Mouse (Mus musculus) urinary bladder, postnatal 25 days (tissue): Measurements from ENCODE around the gene Trappc5.

Experiments used
- DNase-seq: peaks from one replicate; pipeline ENCODE4 v3.0.0; 2022; ENCODE audit warnings: low spot score

The Trappc5 gene

DNA sequence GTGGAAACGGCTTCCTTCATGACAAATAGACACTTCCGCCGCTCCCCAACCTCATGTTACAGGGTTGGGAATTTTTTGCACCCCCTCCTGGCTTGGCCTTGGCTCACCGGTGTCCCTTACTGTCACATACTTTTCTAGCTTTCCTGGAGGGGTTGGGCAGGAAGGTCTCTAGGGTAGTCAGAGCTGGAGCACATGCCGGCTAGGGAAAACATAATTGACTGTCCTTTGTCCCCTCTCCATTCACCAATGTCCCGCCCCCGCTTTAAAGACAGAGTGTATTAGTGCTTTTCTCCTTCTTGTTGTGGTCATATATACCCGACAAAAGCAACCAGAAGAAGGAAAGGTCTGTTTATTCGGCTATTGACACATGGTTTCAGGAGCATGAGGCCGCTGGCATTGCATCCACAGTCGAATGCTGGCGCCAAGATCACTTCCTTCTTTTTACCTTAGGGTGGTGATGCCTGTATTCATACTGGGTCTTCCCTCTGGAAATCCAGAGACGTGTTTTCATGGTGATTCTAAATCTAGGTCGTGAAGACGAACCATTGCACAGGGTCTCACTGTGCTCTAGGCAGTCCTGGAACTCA, 987 bp downstream of the Trappc5 start:
- no peak for DNase-seq

DNA sequence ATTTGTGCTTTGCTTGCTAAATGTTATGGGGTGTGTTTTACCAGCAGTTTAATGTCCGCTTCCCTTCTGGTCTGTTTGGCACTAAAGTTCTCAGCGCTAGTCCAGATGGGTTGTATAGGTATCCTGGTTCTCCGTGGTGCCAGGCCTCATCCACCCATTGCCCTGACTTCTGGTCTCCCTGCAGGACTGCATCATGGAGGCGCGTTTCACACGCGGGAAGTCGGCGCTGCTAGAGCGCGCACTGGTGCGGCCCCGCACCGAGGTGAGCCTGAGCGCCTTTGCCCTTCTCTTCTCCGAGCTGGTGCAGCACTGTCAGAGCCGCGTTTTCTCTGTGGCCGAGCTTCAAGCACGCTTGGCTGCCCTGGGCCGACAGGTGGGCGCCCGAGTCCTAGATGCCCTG, 2.7 kb downstream of the Trappc5 start:
- no peak for DNase-seq

DNA sequence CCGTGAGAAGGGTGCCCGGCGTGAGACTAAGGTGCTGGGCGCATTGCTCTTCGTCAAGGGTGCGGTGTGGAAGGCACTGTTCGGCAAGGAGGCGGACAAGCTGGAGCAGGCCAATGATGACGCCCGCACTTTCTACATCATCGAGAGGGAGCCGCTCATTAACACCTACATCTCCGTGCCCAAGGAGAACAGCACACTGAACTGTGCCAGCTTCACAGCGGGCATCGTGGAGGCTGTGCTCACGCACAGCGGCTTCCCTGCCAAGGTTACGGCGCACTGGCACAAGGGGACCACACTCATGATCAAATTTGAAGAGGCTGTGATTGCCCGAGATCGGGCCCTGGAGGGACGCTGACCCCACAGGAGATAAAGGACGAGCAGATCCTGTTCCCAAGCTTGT, 3.1 kb downstream of the Trappc5 start:
- DNase-seq = no peak

DNA sequence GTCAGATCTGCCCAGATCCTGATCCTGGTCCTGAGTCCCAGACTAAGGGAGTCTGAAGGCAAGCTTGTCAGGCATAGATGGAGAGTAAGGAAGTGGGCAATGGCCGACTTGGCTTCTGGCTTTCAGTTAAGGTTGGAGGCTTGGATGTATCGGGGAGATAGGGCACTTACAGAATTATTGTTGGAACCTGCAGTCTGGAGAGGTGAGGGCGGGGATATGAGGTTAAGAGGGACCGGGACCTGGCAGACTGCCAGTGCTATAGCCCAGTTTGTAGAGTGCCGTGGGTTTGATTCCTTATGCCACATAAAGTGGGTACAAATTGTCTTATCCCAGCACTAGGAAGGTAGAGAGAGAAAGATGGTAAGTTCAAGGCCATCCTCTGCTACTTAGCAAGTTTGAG, 3.6 kb downstream of the Trappc5 start:
- DNase-seq = no peak

DNA sequence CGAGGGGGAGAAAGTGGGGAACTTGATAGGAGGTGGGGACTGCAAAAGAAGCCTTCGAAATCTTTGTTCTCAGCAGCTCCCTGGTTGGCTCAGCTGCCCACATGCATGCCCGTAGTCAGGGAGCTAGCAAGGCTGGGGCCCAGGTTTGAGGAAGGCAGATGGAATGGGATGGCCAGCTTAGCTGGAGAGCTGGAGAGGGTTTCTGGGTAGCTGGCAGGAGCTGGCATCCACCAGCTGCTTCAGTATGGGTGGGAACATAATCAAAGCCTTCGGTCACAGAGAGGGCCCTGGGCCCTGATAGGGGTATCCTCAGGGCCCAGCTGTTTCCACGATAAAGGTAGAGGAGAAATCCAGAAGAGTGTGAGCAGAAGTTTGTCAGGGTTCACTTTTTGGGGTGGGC, 6.3 kb downstream of the Trappc5 start:
- DNase-seq = no peak

DNA sequence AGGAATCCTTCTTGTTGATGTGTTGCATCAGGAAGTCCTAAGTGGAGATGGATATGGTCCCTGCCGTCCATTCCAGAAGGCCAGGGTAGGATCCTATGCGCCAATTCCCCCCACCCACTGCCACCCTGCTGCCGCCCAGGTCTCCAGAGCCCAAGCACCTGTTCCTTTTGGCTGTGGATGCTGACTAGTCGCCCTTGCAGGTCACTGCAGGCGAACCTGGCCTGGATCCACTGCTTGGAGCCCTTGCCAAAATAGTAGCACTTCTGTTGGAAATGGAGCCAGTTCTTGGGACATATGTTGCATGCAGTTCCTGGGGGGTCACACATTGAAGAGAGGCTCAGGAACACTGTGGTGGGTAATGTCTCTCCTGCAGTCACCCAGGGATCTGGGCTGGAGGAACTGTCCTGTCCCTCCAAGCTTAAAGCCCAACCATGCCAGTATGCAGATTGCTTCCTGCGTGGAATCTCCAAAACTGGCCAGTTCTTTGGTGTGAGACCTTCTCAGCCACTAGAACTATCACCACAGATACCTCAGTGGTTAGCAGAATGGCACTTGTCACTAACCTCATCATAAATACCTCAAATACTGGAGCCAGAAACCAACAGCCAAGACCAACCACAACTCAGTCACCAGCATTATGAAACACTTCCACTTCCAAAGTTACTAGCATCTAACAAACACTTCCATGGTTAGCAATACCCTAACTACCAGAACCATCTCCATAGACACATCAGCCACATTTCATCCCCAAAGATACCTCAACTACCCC, 7.5 kb downstream of the Trappc5 start:
- DNase-seq = no peak

DNA sequence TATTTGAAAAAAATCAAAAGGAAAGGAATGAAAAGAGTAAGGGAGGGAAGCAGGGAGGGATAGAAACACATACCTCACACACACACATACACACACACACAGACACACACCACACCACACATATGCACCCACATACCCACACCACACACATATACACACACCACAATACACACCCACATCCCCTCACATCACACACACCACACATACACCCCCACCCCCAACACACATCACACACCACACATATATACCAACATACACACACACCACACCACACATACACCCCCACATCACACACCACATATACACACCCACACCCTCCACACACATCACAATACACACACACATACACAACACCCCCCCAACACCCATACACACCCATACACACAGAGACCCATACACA, 8.4 kb downstream of the Trappc5 start:
- no peak for DNase-seq

DNA sequence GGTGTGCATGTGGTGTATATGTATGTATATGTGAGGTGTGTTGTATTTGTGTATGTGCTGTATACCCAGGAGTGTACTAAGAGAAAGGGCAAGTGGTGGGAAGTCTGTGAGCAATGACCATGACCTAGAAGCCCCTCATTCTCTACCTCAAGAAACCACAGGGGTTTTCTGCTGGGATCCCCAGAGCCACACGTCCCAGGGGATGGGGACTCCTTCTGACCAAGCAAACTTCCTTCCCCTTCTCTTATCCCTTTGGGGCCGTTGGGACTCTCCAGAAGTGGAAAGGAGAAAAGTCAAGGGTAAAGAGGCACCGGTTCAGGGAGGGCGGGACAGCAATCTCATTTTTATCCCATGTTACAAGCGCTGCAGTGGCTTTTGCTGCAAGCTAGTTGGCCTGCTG, 9.3 kb downstream of the Trappc5 start:
- DNase-seq = no peak

DNA sequence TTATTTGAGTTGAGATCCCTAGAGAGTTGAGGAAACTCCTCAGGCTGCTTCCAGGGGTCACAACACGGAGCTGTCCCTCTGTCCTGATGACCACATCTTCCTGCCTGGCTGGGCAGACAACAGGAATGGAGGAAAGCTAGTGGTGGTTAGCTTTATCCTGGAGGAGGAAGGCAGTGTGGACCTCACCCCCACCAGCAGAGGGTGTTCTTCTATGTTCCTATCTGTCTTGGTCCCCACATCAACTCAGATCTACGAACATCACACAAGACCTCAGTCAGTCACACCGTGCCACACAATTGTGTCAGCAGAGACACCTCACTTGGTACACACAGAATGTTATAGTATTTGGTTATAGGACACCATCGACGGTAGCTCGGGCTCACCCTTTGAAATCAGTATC, 11.4 kb downstream of the Trappc5 start:
- DNase-seq = no peak

DNA sequence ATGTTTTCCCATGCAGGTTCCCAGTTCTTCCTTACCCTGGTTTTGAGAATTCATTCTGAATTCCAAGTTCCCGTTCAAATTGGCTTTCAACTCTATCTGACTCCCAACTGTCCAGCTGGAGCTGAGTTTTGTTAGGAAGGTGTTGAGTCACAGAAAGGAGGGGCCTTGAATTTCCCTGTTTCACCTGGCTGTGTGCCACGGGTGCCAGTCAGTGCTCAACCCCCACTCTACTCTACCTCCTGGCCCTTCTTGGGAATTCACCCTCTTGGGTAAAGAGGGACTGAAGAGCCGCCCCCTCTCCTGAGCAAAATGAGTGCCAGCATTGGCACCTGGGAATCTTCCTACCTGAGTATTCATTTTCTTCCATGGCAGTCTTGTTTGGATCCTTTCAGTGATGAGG, 14.7 kb downstream of the Trappc5 start:
- no peak for DNase-seq

DNA sequence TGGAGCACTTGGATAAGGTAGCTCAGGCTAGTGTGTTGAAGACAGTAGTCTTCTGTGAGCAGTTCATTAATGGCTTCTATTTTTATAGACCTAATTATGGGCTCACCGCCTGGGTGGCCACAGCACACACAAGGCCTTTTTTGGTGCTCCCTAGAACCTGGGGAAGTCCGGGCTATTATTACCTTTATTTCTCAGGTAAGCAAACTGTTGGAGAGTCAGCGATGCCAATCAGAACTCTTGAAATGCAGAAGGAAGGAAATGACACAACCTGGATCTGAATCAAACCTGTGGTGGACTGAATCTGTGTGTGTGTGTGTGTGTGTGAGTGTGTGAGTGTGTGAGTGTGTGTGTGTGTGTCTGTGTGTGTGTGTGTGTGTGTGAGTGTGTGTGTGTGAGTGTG, 18.0 kb downstream of the Trappc5 start, which contains the start of gene Fcer2a:
TSS of gene Fcer2a (minus strand) at position 55 of the 400 bp plus-strand sequence.
- no peak for DNase-seq

DNA sequence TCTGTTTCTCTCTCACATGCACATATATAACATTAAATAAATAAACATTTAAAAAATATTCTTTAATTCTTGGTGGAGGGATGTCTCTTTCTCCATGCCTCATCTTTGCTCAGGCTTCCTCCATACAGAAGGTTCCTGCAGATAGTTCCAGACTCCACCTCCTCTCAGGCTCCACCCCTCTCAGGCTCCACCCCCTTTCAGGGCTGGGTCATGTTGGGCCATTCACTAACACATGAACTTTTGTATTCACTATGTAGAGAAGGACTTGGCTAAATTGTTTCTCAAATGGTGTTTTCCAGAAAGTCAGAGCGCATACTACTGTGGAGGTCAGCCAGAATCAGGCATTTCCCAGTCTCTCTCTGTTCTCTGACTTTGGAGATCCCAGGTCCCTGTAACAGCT, 25.4 kb downstream of the Trappc5 start:
- DNase-seq = no peak

DNA sequence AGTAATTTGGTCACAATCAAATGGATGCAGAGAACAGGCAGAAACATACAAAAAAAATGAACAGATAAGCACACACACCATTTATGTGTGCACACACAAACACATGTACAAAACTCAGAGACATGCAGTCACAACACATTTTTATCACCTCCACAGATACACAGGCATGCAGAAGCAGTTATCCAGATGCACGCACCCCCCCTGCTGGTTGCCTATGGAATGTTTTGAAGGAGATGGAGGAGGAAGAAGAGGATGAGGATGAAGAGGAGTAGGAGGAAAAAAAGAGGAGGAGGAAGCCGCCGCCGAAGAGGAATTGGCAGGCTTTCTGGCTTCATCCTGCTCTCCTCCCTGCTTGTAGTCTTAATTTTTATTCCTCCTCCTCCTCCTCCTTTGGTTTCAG, 29.6 kb downstream of the Trappc5 start:
- no peak for DNase-seq

DNA sequence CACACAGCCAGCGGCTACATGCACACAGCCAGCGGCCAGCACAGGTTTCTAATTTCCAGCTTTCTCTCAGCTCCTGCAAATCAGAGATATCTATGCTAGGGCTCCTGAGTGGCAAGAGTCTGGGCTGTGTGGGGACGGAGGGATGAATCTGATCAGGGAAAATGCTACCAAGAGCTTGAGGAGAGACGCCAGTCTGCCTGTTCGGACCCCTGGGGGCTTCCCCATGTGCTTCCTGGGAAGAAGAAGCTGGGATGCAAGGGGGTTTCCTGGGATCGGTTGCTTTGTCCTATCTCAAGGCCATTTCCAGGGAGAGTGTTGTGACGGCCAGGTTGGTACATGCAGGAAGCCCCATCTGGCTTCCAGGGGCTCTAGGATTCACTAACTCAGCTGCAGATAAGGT, 31.5 kb downstream of the Trappc5 start:
- DNase-seq = no peak

DNA sequence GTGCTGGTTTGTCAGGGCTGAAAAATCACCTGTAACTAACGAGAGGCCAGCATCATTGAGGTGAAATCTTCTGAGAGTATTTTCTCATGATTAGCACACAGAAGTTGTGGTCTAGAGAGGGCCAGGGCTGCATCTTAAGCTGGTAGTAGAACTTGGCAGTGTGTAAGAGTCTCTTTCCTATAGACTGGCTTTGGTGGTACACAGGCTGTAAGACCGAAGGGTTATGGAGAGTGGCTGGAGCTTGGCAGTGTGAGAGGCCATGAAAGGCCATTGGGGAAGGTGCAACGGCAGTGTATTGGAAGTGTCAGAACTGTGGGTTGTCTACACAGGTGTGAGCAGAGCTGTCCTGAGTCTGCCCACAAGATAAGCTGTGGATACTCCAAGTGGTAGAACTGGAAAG, 34.2 kb downstream of the Trappc5 start:
- DNase-seq = no peak

DNA sequence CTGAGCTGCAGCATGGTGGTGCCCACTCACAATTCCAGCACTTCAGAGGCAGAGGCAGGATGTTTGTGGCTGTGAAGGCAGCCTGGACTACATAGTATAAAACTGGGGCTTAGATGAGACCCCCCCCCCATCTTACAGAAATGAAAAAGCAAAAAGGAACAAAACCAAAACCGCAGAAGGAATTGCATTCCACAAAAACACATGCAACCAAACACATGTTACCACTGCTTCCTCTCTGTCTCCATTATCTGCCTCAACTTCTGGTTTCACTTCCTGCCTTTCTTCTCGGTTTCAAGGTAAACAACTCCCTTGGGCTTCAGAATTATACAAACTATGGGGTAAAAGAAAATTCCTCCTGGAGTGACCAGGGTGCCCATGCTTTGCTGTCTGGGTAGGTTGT, 35.5 kb downstream of the Trappc5 start:
- no peak for DNase-seq

DNA sequence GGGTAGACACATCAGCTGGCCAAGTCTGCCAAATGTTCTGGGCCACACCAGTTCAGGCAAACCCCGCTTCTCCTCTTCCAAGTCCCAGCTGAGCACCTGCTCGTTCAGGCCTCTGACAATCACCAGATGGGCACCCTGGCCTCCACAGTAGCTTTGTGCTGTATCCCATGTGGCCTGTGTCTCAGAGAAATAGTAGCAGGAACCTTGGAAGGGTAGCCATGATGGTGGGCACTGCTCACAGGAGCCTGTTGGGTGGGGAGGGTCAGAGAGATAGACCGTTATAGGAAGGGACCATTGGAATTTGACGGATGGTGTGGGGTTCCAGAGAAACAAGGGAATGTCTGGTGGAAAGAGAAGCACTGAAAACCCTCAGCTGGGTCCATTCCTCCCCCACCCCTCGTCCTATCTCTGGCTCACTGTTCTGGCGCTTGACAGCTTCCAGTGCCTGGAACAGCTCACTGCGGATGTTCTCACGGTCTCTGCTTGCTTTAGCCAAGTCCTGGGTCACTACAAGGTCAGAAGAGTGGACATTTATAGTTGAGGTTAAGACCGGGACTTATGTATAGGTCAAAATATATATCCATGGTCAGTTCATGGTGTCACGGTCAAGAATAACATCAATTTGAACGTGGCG, 41.3 kb downstream of the Trappc5 start:
- no peak for DNase-seq

DNA sequence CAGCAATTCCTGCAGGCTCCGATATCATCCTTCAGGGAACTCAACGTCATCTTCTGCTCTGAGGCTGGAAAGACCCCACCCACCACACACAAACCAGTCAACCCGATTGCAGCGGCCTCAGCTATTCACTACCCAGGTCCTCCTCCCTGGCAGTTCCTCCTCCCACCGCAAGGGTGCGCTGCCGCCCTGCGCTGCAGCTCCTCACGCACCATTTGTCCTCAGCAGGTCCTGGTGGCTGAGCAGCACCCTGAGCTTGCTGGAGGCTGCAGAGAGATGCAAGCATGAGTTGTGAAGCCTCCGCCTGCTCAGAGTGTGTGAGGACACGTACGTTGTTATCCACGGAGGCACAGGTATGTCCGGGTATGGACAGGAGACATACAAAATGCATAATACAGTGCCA, 42.5 kb downstream of the Trappc5 start:
- peak; percentile 44 for DNase-seq

DNA sequence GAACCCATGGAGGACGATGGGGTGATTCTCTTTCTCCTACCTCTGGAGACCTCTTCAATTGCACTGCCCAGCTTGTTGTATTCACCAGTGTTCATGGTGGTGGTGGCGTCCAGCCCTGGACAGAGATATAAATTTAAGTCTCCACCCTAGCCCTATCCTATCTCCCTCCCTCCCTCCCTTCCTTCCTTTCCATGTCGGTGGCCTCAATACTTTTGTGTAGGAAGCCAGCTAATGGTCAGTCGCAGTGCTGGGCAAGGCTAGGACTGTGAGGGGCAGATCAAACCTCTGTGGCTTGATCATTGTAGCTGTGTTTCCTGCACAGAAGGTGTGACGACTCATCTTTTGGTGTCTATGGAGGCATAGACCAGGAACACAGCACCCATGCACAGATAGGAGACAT, 44.5 kb downstream of the Trappc5 start, which contains the start of gene Clec4g:
TSS of gene Clec4g (minus strand) at position 101 of the 400 bp plus-strand sequence.
- no peak for DNase-seq

DNA sequence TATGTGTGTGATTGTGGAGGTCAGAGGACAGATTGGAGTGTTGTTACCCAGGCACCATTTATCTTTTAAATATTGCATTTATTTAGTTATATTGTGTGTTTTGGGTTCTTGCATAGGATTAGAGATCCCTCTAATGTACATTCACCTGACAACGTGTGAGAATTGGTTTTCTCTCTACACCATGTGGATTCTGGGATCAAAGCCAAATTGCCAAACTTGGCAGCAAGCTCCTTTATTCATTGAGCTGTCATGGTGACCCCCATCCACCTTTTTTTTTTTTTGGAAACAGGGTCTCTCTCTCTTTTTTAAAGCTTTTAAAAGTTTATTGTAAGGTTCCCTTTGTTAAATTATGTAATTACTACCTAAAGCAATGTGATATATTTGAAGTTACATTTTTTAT, 44.9 kb downstream of the Trappc5 start:
- no peak for DNase-seq
